Mouse (Mus musculus): ENCODE measurements at regions not wholly inside any gene's neighbourhood (a gene's known extent, or its start where the extent isn't known, plus 50 kb on each side); places are given as distances from the start of the nearest gene placed in this dataset.
"Not testable (repeated sequence)": the region's sequence is repeated elsewhere in the genome, so short reads cannot be mapped to it uniquely, and the experiment has no call there.

- no peak for DNase-seq
Observed at GRCm38 (mm10) chr6:73676979-73677378, 207.5 kb upstream of the 4931417E11Rik start.

GRCm38 (mm10) chr6:73669401-73669800, 199.9 kb upstream of the 4931417E11Rik start:
- DNase-seq: no peak

GRCm38 (mm10) chr6:73658988-73659387, 189.5 kb upstream of the 4931417E11Rik start:
- no peak for DNase-seq

- no peak for DNase-seq
Observed at GRCm38 (mm10) chr6:73645378-73645777, 175.9 kb upstream of the 4931417E11Rik start.

DNA sequence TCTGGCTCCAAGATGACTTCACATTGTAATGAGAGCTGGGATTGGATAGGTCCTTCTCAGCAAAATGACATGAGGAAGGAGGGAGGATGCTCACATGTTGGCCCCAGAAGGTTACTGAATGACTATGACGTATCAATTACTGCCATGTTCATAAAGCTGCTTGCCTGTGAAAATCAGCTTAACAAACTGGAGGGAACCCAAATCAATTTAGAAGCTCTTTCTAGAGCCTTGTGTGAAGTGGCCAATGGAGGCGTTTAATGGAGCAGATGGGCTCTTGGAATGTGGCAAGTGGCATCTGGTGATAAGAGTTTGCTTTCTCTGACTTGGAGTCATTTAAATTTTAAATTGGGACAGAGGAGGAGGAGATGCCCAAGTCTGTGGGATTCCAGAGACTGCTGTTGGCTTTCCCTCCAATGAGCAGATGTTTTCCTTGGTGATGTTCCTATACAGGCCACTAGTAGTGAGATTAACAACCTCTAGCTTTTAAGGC, 175.4 kb upstream of the 4931417E11Rik start:
- DNase-seq: peak; percentile 40 to 46

DNA sequence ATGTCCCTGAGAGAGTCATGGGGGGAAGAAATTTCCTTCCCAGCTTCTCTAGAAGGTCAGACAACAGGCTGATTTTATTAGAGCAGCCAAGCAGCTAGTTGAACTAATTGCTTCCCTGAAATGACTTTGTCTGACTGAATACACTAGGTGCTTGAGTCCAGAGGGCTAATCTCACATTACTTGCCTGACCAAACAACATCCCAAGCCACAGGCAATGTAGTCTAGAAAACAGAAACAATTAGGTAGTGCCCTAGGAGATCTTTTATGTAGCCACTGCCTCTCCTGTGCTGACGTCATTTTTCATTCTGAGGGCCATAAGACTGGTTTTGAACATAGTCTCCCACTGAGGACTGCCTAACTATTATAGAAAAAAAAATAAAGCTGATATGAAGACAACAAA, 159.1 kb upstream of the 4931417E11Rik start:
- DNase-seq: no peak

DNA sequence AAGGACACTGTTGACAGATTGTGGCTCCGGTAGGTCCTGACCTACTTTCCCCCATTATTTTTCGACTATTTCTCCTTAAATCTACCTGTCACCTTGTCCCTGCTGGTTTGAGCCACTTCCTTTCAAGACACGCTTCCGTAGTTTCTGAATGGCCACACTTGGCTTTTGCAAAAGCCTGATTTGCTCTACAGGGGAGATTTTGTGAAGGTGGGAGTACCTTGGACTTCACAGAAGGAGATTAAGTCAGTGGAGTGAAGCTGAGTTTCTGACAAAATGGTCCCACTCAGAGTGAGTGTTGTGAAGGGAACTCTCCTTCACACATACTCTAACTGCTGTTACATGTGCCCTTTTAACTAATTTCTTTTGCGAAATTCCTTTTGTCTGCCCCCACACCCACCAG, 157.0 kb upstream of the 4931417E11Rik start:
- no peak for DNase-seq

- no peak for DNase-seq
Observed at GRCm38 (mm10) chr6:73624211-73624610, 154.7 kb upstream of the 4931417E11Rik start.

- no peak for DNase-seq
Observed at GRCm38 (mm10) chr6:73621839-73622426, 152.5 kb upstream of the 4931417E11Rik start.

GRCm38 (mm10) chr6:73612266-73612665, 142.8 kb upstream of the 4931417E11Rik start:
- no peak for DNase-seq

DNA sequence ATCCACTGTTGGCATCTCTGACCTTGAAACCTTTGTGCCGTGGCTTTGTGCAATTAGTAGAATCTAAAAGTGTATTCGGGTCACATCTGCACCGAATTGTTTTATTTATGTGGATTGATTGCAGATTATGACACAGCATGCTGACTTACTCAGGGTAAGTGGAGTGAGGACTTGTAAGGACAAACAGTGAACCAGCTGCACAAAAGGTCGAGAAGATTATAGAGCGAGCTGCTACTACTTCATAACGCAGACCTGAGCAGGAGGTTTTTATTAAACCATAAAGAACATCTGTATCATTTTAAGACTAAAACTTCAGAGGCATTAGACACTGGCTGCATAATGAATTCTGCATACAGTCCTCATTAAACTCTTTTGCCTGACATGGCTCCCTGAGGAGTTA, 142.4 kb upstream of the 4931417E11Rik start:
- no peak for DNase-seq

DNA sequence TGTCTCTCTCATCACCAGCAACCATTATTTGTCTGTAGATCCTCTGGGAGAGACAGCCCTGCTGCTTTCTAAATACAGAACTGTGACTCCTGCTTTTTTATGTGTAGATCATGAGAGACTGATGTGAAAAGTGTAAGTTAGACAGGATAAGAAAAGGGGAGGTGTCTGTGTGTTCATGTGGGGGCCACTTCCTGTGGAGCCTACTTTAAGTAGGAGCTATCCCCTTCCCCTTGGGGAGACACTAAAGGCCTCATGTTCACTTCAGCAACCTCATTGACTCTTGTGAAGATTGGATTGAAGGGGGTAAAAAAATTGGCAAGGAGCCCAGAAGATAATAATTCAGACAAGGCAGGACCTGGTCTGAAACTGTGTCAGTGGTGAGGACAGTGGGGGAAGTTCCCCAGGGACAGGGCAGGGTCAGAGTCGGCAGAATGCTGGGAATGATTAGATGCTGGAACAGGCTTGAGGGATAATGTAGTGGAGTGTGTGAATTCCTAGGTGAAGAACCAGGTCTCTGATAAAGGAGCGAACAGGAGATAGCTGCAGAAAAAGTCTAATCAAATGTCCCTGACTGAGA, 140.7 kb upstream of the 4931417E11Rik start:
- DNase-seq: no peak

- no peak for DNase-seq
Observed at GRCm38 (mm10) chr6:73587686-73588085, 118.2 kb upstream of the 4931417E11Rik start.

GRCm38 (mm10) chr6:73576708-73577107, 107.2 kb upstream of the 4931417E11Rik start:
- no peak for DNase-seq

DNA sequence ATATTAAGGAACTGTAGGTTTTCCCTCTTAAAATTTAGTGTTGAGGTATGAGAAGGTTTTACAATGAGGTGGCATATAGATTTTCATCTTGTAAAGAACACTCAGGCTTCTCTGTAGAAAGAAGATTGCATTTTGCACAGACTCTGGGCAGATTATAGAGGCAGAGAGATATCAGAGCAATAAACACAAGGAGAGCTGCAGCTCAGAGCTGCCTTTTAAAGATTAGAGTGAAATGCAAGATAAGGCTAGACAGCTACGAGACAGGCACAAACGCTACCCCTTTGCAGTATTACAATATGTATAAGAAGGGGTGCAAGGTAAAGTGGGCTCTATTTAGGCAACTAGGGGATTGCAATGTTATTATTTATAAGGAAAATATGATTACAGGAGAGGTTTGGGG, 90.5 kb upstream of the 4931417E11Rik start:
- DNase-seq: no peak

GRCm38 (mm10) chr6:73530559-73530958, 61.1 kb upstream of the 4931417E11Rik start:
- DNase-seq: no peak

GRCm38 (mm10) chr6:73530098-73530497, 60.6 kb upstream of the 4931417E11Rik start:
- no peak for DNase-seq

GRCm38 (mm10) chr6:73523658-73524057, 54.2 kb upstream of the 4931417E11Rik start:
- no peak for DNase-seq

- DNase-seq: not testable (repeated sequence)
Observed at GRCm38 (mm10) chr6:73519894-73520293, 50.4 kb upstream of the 4931417E11Rik start.

Data from layer of hippocampus, postnatal 36 days (tissue).